Mouse (Mus musculus) CH12.LX (cell line): Measurements from ENCODE around the gene Olfr63.
"Not testable (repeated sequence)": the region's sequence is repeated elsewhere in the genome, so short reads cannot be mapped to it uniquely, and the experiment has no call there.

ENCODE experiments used
- BHLHE40 ChIP-seq: IDR thresholded peaks from 2 replicates; pipeline ENCODE4 v1.6.1; 2011; ENCODE audit warnings: mild to moderate bottlenecking, low read depth, low read length, improper control_type of control experiment
- CTCF ChIP-seq, 2 experiments: IDR thresholded peaks in 1 of 2; conservative IDR thresholded peaks in 1 of 2; 2 replicates each; pipeline ENCODE4 v1.5.1; 2011 to 2012; ENCODE audit warnings: low read depth in 2 of 2, low read length in 2 of 2, improper control_type of control experiment in 1 of 2, inconsistent platforms in 1 of 2, mild to moderate bottlenecking in 1 of 2, moderate library complexity in 1 of 2
- EP300 ChIP-seq: IDR thresholded peaks from 2 replicates; pipeline ENCODE4 v1.6.1; 2011; ENCODE audit warnings: low read length, improper control_type of control experiment
- GABPA ChIP-seq: IDR thresholded peaks from 2 replicates; pipeline ENCODE4 v1.6.1; 2012; ENCODE audit warnings: low read depth, low read length, improper control_type of control experiment, inconsistent platforms; ENCODE audit not compliant: insufficient replicate concordance
- MAX ChIP-seq: IDR thresholded peaks from 2 replicates; pipeline ENCODE4 v1.6.1; 2011; ENCODE audit warnings: low read length, improper control_type of control experiment
- NRF1 ChIP-seq: IDR thresholded peaks from 2 replicates; pipeline ENCODE4 v1.6.1; 2014; ENCODE audit warnings: low read depth, mild to moderate bottlenecking, inconsistent platforms, low read length, improper control_type of control experiment, moderate library complexity
- POLR2AphosphoS2 ChIP-seq: IDR thresholded peaks from 2 replicates; pipeline ENCODE4 v1.6.1; 2011; ENCODE audit warnings: low read depth, low read length, improper control_type of control experiment
- RAD21 ChIP-seq: IDR thresholded peaks from 2 replicates; pipeline ENCODE4 v1.6.1; 2011; ENCODE audit warnings: low read depth, mild to moderate bottlenecking, low read length, improper control_type of control experiment, moderate library complexity
- RCOR1 ChIP-seq: conservative IDR thresholded peaks from 2 replicates; pipeline ENCODE4 v1.6.1; 2012; ENCODE audit warnings: low read depth, mild to moderate bottlenecking, inconsistent platforms, low read length, improper control_type of control experiment
- ZNF384 ChIP-seq: IDR thresholded peaks from 2 replicates; pipeline ENCODE4 v1.6.1; 2012; ENCODE audit warnings: low read depth, low read length, improper control_type of control experiment, inconsistent platforms

DNA sequence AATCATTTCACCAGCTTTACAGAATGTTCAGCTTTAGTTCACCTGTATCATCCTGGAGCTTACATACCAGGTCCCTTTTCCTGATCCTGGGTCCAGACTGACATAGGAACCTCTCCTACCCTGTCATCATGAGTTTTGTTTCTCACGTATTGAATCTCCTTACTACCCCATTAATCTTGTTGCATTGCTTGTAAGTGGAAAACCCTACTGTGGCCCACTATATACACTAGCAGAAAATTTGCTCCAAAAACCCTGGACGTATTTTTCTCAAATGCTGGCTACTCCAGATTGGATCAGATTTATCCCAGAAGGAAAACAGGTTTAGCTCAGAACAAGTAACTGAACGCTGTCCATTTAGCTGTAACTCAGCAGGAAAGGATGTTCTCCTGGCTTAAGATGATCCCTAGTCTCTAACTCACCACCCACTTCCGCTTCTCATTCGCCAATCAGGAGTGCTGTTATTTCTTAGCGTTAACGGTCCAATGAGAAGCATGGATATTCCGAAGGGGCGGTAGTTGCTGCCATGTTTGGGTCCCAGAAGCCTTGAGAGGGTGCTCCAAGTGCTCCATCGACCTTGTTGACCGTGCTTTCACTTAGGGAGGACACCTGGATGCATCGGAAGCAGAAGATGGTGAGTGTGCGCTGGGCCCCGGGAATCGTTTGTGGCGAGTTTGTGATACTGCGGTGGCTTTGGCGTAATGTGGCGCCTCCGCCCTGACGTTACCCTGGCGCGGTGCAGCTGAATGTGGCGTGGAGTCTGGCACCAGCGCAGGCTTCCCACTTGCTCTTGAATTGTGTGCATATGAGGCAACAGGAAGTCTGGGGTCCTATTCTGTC lies 24.8 kb downstream of the Olfr63 start, which contains the start of gene Zfp955b:
- not testable (repeated sequence) for TF ChIP-seq GABPA; MAX; CTCF (conservative IDR thresholded peaks at IDR 0.05 in 1 of 2, IDR thresholded peaks at IDR 0.05 in 1 of 2; ENCODE audit: low read depth in 2 of 2, low read length in 2 of 2); EP300; RAD21; BHLHE40; ZNF384; POLR2AphosphoS2; NRF1; RCOR1
